Mouse (Mus musculus): ENCODE measurements around the gene Letmd1. TPM values are rescaled to one million over a fixed set of nuclear protein-coding genes. Genes with fewer than 3 reads are reported as not detected.
A peak's percentile ranks its signal among the peaks of the same experiment; 100 is the strongest.

The Letmd1 gene
- polyA plus RNA-seq, 1 experiment from 2014 or later: 13.6 TPM

DNA sequence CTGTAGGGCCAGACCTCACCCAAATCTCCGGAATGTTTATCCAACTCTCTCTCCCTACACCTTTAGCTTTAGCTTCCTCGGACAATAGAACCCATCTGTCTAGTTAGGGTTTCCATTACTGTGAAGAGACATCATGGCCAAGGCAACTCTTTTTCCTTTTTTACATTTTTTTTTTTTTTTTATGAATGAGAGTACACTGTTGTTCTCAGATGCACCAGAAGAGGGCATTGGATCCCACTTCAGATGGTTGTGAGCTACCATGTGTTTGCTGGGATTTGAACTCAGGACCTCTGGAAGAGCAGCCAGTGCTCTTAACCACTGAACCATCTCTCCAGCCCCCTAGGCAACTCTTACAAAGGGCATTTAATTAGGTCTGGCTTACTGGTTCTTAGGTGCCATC, 3.4 kb upstream of the Letmd1 start:
- Histone ChIP-seq H3K27me3 (ENCODE audit: control insufficient read depth, insufficient read depth, low read length) (no peaks in the 10 kb centered on the region), H3K4me2 (ENCODE audit: low read length) (no peak overlapping the region), H3K36me3 (ENCODE audit: control insufficient read depth, insufficient read depth, low read length) (no peaks in the 10 kb centered on the region), H3K4me1 (ENCODE audit: control insufficient read depth in 2 of 2, insufficient read depth in 2 of 2, low read length in 2 of 2) (peaks cover 13 to 21% of the 10 kb centered on the region in 2 experiments), H3K4me3 (ENCODE audit: control insufficient read depth in 1 of 2, insufficient read depth in 1 of 2, low read depth in 1 of 2, low read length in 2 of 2) (no peak overlapping the region), H3K9ac (ENCODE audit: low read length) (no peak overlapping the region), H3K9me3 (ENCODE audit: control insufficient read depth, low read length) (no peaks in the 10 kb centered on the region), H3K27ac (replicated peaks in 1 of 2; ENCODE audit: control insufficient read depth in 1 of 2, insufficient read depth in 1 of 2, low read depth in 2 of 2, low read length in 2 of 2) (no peak overlapping the region)
- no peak for ATAC-seq (ENCODE audit: insufficient number of reproducible peaks, insufficient read depth, low FRiP score, low read depth)
- 71% methylated on average over 2 of the region's 2 CpGs for WGBS

DNA sequence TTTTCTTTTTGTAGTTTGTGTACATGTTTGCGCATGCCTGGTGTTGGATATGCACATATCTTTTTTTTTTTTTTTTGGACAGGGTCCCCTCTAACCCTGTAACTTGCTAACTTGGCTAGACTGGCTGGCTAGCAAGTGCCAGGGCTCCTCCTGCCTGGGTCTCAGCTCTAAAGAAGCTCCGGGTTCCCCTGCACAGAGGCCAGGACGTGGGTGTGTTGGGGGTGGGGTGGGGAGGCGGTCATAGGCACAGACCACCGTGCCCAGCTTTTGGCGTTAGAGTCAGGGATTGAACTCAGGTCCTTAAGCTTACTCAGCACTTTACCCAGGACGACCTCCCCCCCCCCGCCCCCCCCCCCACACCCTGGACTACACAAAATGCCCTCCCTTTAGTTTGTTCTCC, 1.1 kb upstream of the Letmd1 start:
- Histone ChIP-seq H3K4me1 (ENCODE audit: control insufficient read depth in 2 of 2, insufficient read depth in 2 of 2, low read length in 2 of 2) (peaks cover 8 to 22% of the 10 kb centered on the region in 2 experiments), H3K9ac (ENCODE audit: low read length) (no peak overlapping the region), H3K27me3 (ENCODE audit: control insufficient read depth, insufficient read depth, low read length) (no peaks in the 10 kb centered on the region), H3K9me3 (ENCODE audit: control insufficient read depth, low read length) (no peaks in the 10 kb centered on the region), H3K27ac (replicated peaks in 1 of 2; ENCODE audit: control insufficient read depth in 1 of 2, insufficient read depth in 1 of 2, low read depth in 2 of 2, low read length in 2 of 2) (no peak overlapping the region), H3K4me2 (ENCODE audit: low read length) (peak overlapping the region; percentile 73), H3K36me3 (ENCODE audit: control insufficient read depth, insufficient read depth, low read length) (peaks cover 19% of the 10 kb centered on the region), H3K4me3 (ENCODE audit: control insufficient read depth in 1 of 2, insufficient read depth in 1 of 2, low read depth in 1 of 2, low read length in 2 of 2) (peak overlapping the region; percentile 75 to 81; a peak in 3 of 4 replicates)
- WGBS: 45% methylated on average over 7 of the region's 8 CpGs
- ATAC-seq (ENCODE audit: insufficient number of reproducible peaks, insufficient read depth, low FRiP score, low read depth): no peak

DNA sequence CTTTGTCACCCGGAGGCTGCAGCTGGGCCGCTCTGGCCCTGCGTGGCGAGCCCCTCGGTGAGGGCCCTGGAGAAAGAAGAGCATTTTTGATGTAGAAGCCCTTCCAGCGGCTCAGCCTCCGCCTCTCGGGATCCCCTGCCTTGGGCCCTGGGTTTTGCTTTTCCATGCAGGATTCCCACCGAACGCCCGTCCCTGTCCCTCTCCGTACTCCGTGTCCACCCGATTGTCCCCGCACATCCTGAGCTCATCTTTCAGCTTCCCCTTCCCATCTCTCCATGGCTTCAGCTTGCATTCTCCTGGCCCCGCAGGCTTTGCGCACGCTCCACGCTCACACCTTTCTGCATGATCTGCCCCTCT, 344 bp downstream of the Letmd1 start:
- H3K4me1 ChIP-seq (ENCODE audit: control insufficient read depth in 2 of 2, insufficient read depth in 2 of 2, low read length in 2 of 2): peaks cover 8 to 22% of the 10 kb centered on the region in 2 experiments
- H3K4me3 ChIP-seq (ENCODE audit: control insufficient read depth in 1 of 2, insufficient read depth in 1 of 2, low read depth in 1 of 2, low read length in 2 of 2): peak overlapping the region; percentile 75 to 81
- H3K4me2 ChIP-seq (ENCODE audit: low read length): peak overlapping the region; percentile 73
- no peak for ATAC-seq (ENCODE audit: insufficient number of reproducible peaks, insufficient read depth, low FRiP score, low read depth)
- peaks cover 25% of the 10 kb centered on the region for H3K36me3 ChIP-seq (ENCODE audit: control insufficient read depth, insufficient read depth, low read length)
- H3K27ac ChIP-seq (replicated peaks in 1 of 2; ENCODE audit: control insufficient read depth in 1 of 2, insufficient read depth in 1 of 2, low read depth in 2 of 2, low read length in 2 of 2): peak overlapping the region; percentile 15 to 61; a peak in 3 of 4 replicates
- under 1% methylated on average over 19 of the region's 19 CpGs for WGBS
- H3K27me3 ChIP-seq (ENCODE audit: control insufficient read depth, insufficient read depth, low read length): no peaks in the 10 kb centered on the region
- H3K9me3 ChIP-seq (ENCODE audit: control insufficient read depth, low read length): no peaks in the 10 kb centered on the region
- H3K9ac ChIP-seq (ENCODE audit: low read length): peak overlapping the region; percentile 82

DNA sequence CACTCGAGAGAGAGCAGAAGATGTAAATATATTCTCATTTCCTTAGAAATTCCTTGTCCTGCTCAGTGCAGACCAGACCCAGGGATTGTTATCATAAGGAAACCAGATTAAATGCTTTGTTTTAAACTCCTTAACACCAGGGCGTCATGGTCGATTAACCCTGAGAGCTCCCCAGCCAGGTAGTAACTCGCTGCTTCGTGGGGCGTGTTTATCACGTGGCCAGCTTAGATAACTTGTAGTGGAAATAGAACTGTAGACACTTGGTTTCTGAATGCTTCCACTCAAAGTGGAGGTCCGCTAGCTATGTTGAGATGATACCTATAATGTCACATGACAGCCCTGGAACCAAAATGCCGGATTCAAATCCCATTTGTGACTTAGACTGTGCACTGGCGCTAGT, 1.2 kb downstream of the Letmd1 start:
- Histone ChIP-seq H3K27ac (replicated peaks in 1 of 2; ENCODE audit: control insufficient read depth in 1 of 2, insufficient read depth in 1 of 2, low read depth in 2 of 2, low read length in 2 of 2) (no peak overlapping the region), H3K36me3 (ENCODE audit: control insufficient read depth, insufficient read depth, low read length) (peaks cover 32% of the 10 kb centered on the region), H3K9ac (ENCODE audit: low read length) (peak overlapping the region; percentile 82), H3K4me2 (ENCODE audit: low read length) (peak overlapping the region; percentile 73), H3K27me3 (ENCODE audit: control insufficient read depth, insufficient read depth, low read length) (no peaks in the 10 kb centered on the region), H3K9me3 (ENCODE audit: control insufficient read depth, low read length) (no peaks in the 10 kb centered on the region), H3K4me1 (ENCODE audit: control insufficient read depth in 2 of 2, insufficient read depth in 2 of 2, low read length in 2 of 2) (peaks cover 8 to 22% of the 10 kb centered on the region in 2 experiments), H3K4me3 (ENCODE audit: control insufficient read depth in 1 of 2, insufficient read depth in 1 of 2, low read depth in 1 of 2, low read length in 2 of 2) (peak overlapping the region; percentile 75 to 81; a peak in 3 of 4 replicates)
- WGBS: 40% methylated on average over 10 of the region's 10 CpGs
- no peak for ATAC-seq (ENCODE audit: insufficient number of reproducible peaks, insufficient read depth, low FRiP score, low read depth)

DNA sequence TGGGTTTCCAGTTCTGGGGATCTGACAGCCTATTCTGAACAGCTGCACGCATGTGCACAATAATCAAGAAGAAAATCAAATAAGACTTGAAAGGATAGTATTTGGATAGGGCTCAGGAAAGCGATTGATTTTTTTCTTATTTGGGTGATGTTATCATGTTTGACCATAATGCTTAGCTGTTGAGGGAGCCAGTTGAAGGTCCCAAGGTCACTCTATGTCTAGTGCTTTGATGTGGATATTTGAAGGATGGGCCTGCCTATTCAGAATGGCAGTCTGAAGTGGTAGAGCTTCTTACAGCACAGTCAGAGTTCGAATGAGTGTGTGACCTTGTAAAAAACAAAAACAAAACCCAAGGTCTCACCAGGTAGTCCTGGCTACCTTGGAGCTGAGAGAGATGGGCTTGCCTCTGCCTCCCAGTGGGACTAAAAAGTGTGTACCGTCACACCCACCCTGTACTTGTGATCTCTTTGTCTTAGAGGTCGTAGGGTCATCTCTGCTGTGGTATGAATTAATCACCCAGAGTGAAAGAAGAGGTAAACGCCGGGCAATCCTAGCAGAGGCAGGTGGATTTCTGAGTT, 5.2 kb downstream of the Letmd1 start:
- WGBS: 74% methylated on average over 7 of the region's 7 CpGs
- peaks cover 71% of the 10 kb centered on the region for H3K36me3 ChIP-seq (ENCODE audit: control insufficient read depth, insufficient read depth, low read length)

DNA sequence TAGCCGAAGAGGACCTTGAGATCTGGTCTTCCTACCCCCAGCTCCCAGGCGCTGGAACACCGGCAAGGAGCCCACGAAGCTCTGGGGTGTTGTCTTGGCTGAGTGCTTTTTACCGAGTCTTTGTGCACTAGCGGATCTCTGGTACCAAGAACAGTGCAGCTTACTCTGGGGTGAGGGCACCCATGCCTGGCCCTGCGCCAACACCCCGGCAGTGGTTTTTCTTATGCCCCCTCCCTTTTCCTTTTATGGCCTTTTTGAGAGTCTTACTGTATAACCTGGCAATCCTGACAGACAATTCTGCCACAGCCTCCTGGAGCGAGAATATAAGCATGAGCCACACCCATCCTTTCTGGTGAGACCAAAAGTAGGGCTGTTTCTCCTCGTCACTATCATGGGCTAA, 9.5 kb downstream of the Letmd1 start:
- Histone ChIP-seq H3K27me3 (ENCODE audit: control insufficient read depth, insufficient read depth, low read length) (no peaks in the 10 kb centered on the region), H3K4me3 (ENCODE audit: control insufficient read depth in 1 of 2, insufficient read depth in 1 of 2, low read depth in 1 of 2, low read length in 2 of 2) (no peak overlapping the region), H3K36me3 (ENCODE audit: control insufficient read depth, insufficient read depth, low read length) (peaks cover 92% of the 10 kb centered on the region), H3K9me3 (ENCODE audit: control insufficient read depth, low read length) (no peaks in the 10 kb centered on the region), H3K27ac (replicated peaks in 1 of 2; ENCODE audit: control insufficient read depth in 1 of 2, insufficient read depth in 1 of 2, low read depth in 2 of 2, low read length in 2 of 2) (no peak overlapping the region), H3K4me1 (ENCODE audit: control insufficient read depth in 2 of 2, insufficient read depth in 2 of 2, low read length in 2 of 2) (no peaks in the 10 kb centered on the region), H3K9ac (ENCODE audit: low read length) (no peak overlapping the region), H3K4me2 (ENCODE audit: low read length) (no peak overlapping the region)
- WGBS: 81% methylated on average over 10 of the region's 10 CpGs
- ATAC-seq (ENCODE audit: insufficient number of reproducible peaks, insufficient read depth, low FRiP score, low read depth): no peak

More for the DNA sequence above, 5.2 kb downstream of the Letmd1 start:
- no peak overlapping the region for H3K9ac ChIP-seq (ENCODE audit: low read length)
- H3K4me3 ChIP-seq (ENCODE audit: control insufficient read depth in 1 of 2, insufficient read depth in 1 of 2, low read depth in 1 of 2, low read length in 2 of 2): no peak overlapping the region
- no peak overlapping the region for H3K27ac ChIP-seq (replicated peaks in 1 of 2; ENCODE audit: control insufficient read depth in 1 of 2, insufficient read depth in 1 of 2, low read depth in 2 of 2, low read length in 2 of 2)
- H3K9me3 ChIP-seq (ENCODE audit: control insufficient read depth, low read length): no peaks in the 10 kb centered on the region
- H3K4me1 ChIP-seq (ENCODE audit: control insufficient read depth in 2 of 2, insufficient read depth in 2 of 2, low read length in 2 of 2): peaks cover 6 to 12% of the 10 kb centered on the region in 2 experiments; a peak in 3 of 4 replicates
- ATAC-seq (ENCODE audit: insufficient number of reproducible peaks, insufficient read depth, low FRiP score, low read depth): no peak
- H3K27me3 ChIP-seq (ENCODE audit: control insufficient read depth, insufficient read depth, low read length): no peaks in the 10 kb centered on the region
- no peak overlapping the region for H3K4me2 ChIP-seq (ENCODE audit: low read length)

DNA sequence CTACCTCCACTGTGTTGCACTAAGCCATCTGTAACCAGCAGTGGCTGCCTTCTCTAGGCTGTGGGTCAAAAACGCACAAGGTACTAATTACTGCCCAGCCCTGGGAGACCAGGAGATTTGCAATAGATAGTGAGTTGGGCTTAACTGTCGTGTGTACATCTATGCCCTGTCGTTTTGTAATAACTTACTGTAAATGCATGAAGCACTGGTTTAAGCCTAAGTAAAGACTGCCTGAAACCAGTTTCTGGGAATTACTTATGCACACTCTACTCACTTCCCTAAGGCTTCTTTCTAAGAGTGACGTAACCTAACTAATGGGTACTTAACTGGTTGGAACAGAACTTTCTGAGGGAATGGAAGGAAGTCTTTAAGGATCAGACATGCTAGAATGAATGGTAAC, 10.1 kb downstream of the Letmd1 start:
- Histone ChIP-seq H3K4me3 (ENCODE audit: control insufficient read depth in 1 of 2, insufficient read depth in 1 of 2, low read depth in 1 of 2, low read length in 2 of 2) (no peak overlapping the region), H3K27me3 (ENCODE audit: control insufficient read depth, insufficient read depth, low read length) (no peaks in the 10 kb centered on the region)
- ATAC-seq (ENCODE audit: insufficient number of reproducible peaks, insufficient read depth, low FRiP score, low read depth): no peak

DNA sequence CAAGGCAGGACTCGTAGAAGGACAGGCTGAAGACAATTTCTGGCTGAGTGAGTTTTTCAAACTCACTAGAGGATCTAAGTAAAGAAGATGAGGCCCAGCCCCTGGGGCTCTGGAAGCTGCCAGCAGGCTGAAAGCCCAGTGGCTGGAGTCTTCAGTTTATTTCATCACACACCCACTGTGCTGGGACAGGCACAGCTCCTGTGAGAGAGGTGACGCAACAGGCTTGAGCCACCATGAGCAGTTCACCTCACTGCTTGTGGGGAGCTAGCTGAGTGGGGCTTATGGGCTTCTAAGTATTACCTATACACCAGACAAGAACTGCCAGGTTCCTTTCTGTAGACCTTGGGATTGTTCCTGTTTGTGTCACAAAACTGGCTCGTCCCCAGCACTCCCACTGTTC, 16.8 kb downstream of the Letmd1 start:
- H3K27ac ChIP-seq (replicated peaks in 1 of 2; ENCODE audit: control insufficient read depth in 1 of 2, insufficient read depth in 1 of 2, low read depth in 2 of 2, low read length in 2 of 2): no peak overlapping the region
- H3K9me3 ChIP-seq (ENCODE audit: control insufficient read depth, low read length): no peaks in the 10 kb centered on the region
- peaks cover 20 to 24% of the 10 kb centered on the region in 2 experiments for H3K4me1 ChIP-seq (ENCODE audit: control insufficient read depth in 2 of 2, insufficient read depth in 2 of 2, low read length in 2 of 2)
- no peaks in the 10 kb centered on the region for H3K27me3 ChIP-seq (ENCODE audit: control insufficient read depth, insufficient read depth, low read length)
- H3K9ac ChIP-seq (ENCODE audit: low read length): no peak overlapping the region
- 84% methylated on average over 3 of the region's 3 CpGs for WGBS
- no peak overlapping the region for H3K4me3 ChIP-seq (ENCODE audit: control insufficient read depth in 1 of 2, insufficient read depth in 1 of 2, low read depth in 1 of 2, low read length in 2 of 2)
- ATAC-seq (ENCODE audit: insufficient number of reproducible peaks, insufficient read depth, low FRiP score, low read depth): no peak
- peaks cover 75% of the 10 kb centered on the region for H3K36me3 ChIP-seq (ENCODE audit: control insufficient read depth, insufficient read depth, low read length)
- H3K4me2 ChIP-seq (ENCODE audit: low read length): no peak overlapping the region

More for the DNA sequence above, 10.1 kb downstream of the Letmd1 start:
- WGBS: 79% methylated on average over 4 of the region's 4 CpGs
- H3K9ac ChIP-seq (ENCODE audit: low read length): no peak overlapping the region
- H3K4me1 ChIP-seq (ENCODE audit: control insufficient read depth in 2 of 2, insufficient read depth in 2 of 2, low read length in 2 of 2): no peaks in the 10 kb centered on the region
- no peak overlapping the region for H3K27ac ChIP-seq (replicated peaks in 1 of 2; ENCODE audit: control insufficient read depth in 1 of 2, insufficient read depth in 1 of 2, low read depth in 2 of 2, low read length in 2 of 2)
- H3K9me3 ChIP-seq (ENCODE audit: control insufficient read depth, low read length): no peaks in the 10 kb centered on the region
- H3K36me3 ChIP-seq (ENCODE audit: control insufficient read depth, insufficient read depth, low read length): peaks cover 93% of the 10 kb centered on the region
- H3K4me2 ChIP-seq (ENCODE audit: low read length): no peak overlapping the region

Data from heart, embryonic 14.5 days (tissue).